Mouse (Mus musculus) thymus, adult 2 months (tissue): ENCODE measurements around the gene Tubg2. TPM values are rescaled to one million over a fixed set of nuclear protein-coding genes. Genes with fewer than 3 reads are reported as not detected.

Experiments
- DNase-seq: peaks from one replicate; pipeline ENCODE4 v3.0.0; 2021
- H3K27ac ChIP-seq: fragments of 200-500 bp; 2 replicates; pipeline ENCODE4 v1.5.1; 2012; ENCODE audit warnings: low read length, control low read depth; ENCODE audit not compliant: control insufficient read depth, insufficient read depth
- H3K27me3 ChIP-seq: fragments of 200-500 bp; 2 replicates; pipeline ENCODE4 v1.6.1; 2012; ENCODE audit warnings: mild to moderate bottlenecking, low read length, moderate library complexity, mixed read lengths; ENCODE audit not compliant: control insufficient read depth, insufficient read depth
- H3K36me3 ChIP-seq: fragments of 200-500 bp; 2 replicates; pipeline ENCODE4 v1.6.1; 2012; ENCODE audit warnings: mild to moderate bottlenecking, low read length, moderate library complexity; ENCODE audit not compliant: control insufficient read depth, insufficient read depth
- H3K4me1 ChIP-seq: fragments of 200-500 bp; replicated peaks from 2 replicates; pipeline ENCODE4 v1.6.1; 2012; ENCODE audit warnings: low read length; ENCODE audit not compliant: control insufficient read depth, insufficient read depth
- H3K4me3 ChIP-seq: fragments of 200-500 bp; 2 replicates; pipeline ENCODE4 v1.5.1; 2012; ENCODE audit warnings: mild to moderate bottlenecking, low read length, control low read depth, moderate library complexity; ENCODE audit not compliant: control insufficient read depth, insufficient read depth
- CTCF ChIP-seq: fragments of 200-500 bp; IDR thresholded peaks from 2 replicates; pipeline ENCODE4 v1.5.1; 2012; ENCODE audit warnings: mild to moderate bottlenecking, control low read depth, low read length, moderate library complexity, borderline replicate concordance; ENCODE audit not compliant: control insufficient read depth, poor library complexity, insufficient read depth; ENCODE audit errors: extremely low read depth
- POLR2A ChIP-seq: fragments of 200-500 bp; IDR thresholded peaks from 2 replicates; pipeline ENCODE4 v1.6.1; 2012; ENCODE audit warnings: mild to moderate bottlenecking, low read length, control low read depth, moderate library complexity; ENCODE audit not compliant: control insufficient read depth, poor library complexity, insufficient read depth; ENCODE audit errors: extremely low read depth
- WGBS: fragments of 180-500 bp; shearing (Covaris S2); methylation state at CpG from one replicate; pipeline ENCODE4 v1.1.7; 2018; 5-methylcytosine and 5-hydroxymethylcytosine counted together
- polyA plus RNA-seq: library from polyadenylated mRNA; depleted of rRNA; stranded (reverse); fragments of >200 nt; gene quantifications from 2 replicates; pipeline ENCODE4 v1.2.3, GENCODE M21; 2012

Gene Tubg2
- polyA plus RNA-seq, 1 experiment: 3.3 TPM

- DNase-seq: no peak
- 52% methylated on average over 6 of the region's 6 CpGs for whole genome bisulfite sequencing
- Histone ChIP-seq H3K36me3 (no peaks in the 10 kb centered on the region; the same call in 1 of the 2 replicates), H3K27me3 (no peaks in the 10 kb centered on the region), H3K27ac (no peak overlapping the region), H3K4me1 (peaks cover 16% of the 10 kb centered on the region), H3K4me3 (no peak overlapping the region)
- TF ChIP-seq POLR2A: no peak
- no peak for TF ChIP-seq CTCF
Measured at GRCm38 (mm10) chr11:101189495-101190180, 33.9 kb downstream of the Tubg2 start.

DNA sequence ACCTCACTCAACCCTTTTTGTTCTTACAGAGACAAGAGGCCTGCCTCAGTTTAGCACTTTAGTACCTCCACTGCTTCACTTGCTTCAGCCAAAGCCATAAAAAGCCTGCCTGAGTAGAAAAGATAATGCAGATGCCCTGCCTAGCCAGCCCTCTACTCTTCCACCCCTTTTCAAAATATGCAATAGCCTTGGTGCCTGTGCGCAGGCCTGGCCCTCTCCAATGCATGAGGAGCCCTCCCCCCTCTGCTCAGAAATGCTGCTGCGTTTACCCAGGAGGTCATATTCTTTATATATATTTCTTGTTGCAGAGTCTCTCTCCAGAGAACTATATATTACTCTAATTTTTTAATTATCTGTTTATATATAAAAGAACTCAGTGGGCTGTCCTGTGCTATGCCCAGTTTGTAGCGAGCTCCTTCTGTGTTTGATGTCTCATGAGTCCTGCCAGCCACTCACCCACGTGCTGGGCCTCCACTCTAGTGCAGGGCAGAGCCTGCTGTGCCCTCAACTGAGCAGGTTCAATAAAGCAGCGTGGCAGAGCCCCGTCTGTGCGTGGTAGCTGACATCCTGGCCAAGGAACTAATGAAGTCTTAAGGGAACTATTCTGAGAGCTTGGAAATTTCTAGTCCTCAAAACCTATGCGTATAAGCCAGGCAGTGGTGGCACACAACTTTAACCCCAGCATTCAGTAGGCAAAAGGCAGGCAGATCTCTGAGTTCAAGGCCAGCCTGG lies 34.6 kb downstream of the Tubg2 start:
- no peak overlapping the region for H3K27ac ChIP-seq
- no peak for DNase-seq
- no peak overlapping the region for H3K4me3 ChIP-seq
- H3K27me3 ChIP-seq: no peaks in the 10 kb centered on the region
- no peaks in the 10 kb centered on the region; the same call in 1 of the 2 replicates for H3K36me3 ChIP-seq
- peaks cover 20% of the 10 kb centered on the region for H3K4me1 ChIP-seq
- 83% methylated on average over 8 of the region's 8 CpGs for WGBS
- no peak for TF ChIP-seq CTCF
- no peak for TF ChIP-seq POLR2A

GRCm38 (mm10) chr11:101190913-101191907 lies 35.5 kb downstream of the Tubg2 start:
- no peak for TF ChIP-seq CTCF
- no peak for TF ChIP-seq POLR2A
- Histone ChIP-seq H3K4me3 (no peak overlapping the region), H3K27ac (no peak overlapping the region), H3K27me3 (no peaks in the 10 kb centered on the region), H3K36me3 (no peaks in the 10 kb centered on the region; the same call in 1 of the 2 replicates), H3K4me1 (peaks cover 28% of the 10 kb centered on the region)
- DNase-seq: no peak
- WGBS: 94% methylated on average over 17 of the region's 17 CpGs

DNA sequence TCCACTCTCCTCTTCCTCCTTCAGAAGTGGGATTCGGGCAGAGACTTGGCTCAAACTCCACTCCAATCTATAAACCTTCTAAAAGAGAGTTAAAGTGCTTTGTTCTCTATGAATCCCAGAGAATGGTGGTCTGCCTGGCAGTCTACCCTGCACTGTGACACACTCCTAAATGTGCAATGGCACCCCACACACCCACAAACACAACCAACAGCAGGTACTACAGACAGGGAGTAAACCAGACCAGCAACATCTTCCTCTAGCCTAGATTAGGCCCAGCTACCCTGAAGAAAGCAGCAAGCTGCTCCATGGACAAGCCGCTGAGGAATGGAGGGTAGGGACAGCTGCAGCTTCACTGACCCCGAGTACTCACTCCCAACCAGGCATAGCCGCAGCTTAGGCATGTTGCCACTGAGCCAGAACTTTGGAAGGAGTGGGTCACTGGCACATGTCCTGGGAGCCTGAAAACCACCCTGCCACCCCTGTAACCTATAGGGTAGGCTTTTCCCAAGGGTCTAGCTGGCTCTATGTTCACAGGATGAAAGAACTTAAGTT lies 36.3 kb downstream of the Tubg2 start:
- 97% methylated on average over 4 of the region's 4 CpGs for WGBS
- H3K27me3 ChIP-seq: no peaks in the 10 kb centered on the region
- no peak for TF ChIP-seq POLR2A
- TF ChIP-seq CTCF: no peak
- no peak for DNase-seq
- H3K4me3 ChIP-seq: no peak overlapping the region
- H3K4me1 ChIP-seq: peaks cover 29% of the 10 kb centered on the region
- no peaks in the 10 kb centered on the region; the same call in 1 of the 2 replicates for H3K36me3 ChIP-seq
- H3K27ac ChIP-seq: no peak overlapping the region

DNA sequence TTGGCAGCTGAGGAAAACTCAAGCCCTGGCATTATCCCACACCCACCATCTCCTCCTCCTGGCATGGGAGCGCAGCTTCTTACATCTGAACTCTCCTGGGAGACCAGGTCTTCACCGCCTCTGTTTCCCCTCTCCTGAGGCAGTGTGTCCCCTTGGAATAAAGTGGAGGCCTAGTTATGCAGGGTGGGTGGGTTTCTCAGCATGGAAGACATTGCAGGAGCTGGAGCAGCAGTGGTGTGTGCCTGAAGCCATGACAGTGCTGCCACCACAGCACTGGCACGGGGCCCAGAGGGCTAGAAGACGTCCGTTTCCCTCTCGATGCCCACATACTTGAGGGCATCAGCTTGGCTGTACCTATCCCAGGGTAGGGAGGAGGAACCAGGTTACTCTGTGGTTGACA lies 36.9 kb downstream of the Tubg2 start:
- DNase-seq: no peak
- no peaks in the 10 kb centered on the region for H3K27me3 ChIP-seq
- H3K36me3 ChIP-seq: no peaks in the 10 kb centered on the region; the same call in 1 of the 2 replicates
- no peak overlapping the region for H3K27ac ChIP-seq
- 91% methylated on average over 6 of the region's 6 CpGs for WGBS
- no peak overlapping the region for H3K4me3 ChIP-seq
- TF ChIP-seq CTCF (no peak), POLR2A (no peak)
- peaks cover 29% of the 10 kb centered on the region for H3K4me1 ChIP-seq

- H3K4me3 ChIP-seq: no peak overlapping the region
- H3K36me3 ChIP-seq: no peaks in the 10 kb centered on the region; the same call in 1 of the 2 replicates
- 93% methylated on average over 7 of the region's 7 CpGs for WGBS
- no peak for DNase-seq
- H3K4me1 ChIP-seq: peaks cover 29% of the 10 kb centered on the region
- no peak overlapping the region for H3K27ac ChIP-seq
- TF ChIP-seq POLR2A: no peak
- no peak for TF ChIP-seq CTCF
- H3K27me3 ChIP-seq: no peaks in the 10 kb centered on the region
Measured at GRCm38 (mm10) chr11:101193076-101193475, 37.4 kb downstream of the Tubg2 start.
